Mouse (Mus musculus): ENCODE data around the gene Ctnnb1.

Ctnnb1 gene

GRCm38 (mm10) chr9:120926939-120927606 lies 1.9 kb upstream of the Ctnnb1 start:
- no peak for DNase-seq (ENCODE audit: low spot score in 2 of 2)

GRCm38 (mm10) chr9:120930021-120930420 lies 1.0 kb downstream of the Ctnnb1 start:
- no peak for DNase-seq (ENCODE audit: low spot score in 2 of 2)

- DNase-seq (ENCODE audit: low spot score in 2 of 2): no peak
Measured at GRCm38 (mm10) chr9:120930811-120931210, 1.8 kb downstream of the Ctnnb1 start.

DNA sequence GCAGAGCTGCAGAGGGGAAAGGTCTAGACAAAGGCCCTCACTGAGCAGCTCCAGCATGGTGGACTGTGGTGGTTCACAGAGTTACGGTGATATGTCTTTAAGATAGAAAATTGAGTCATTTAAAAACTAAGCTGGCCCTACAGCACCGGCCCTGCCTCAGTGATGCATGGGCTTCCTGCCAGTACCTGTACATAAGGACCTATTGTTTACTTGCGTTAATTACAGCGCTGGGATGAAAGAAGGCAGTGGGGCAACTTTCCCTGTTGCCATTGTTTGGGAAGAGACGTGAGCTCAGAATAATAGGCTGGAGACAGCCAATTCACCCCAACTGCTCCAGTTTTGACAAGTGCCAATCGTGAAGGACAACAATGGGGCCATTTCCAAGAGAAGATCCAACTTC lies 3.4 kb downstream of the Ctnnb1 start:
- no peak for DNase-seq (ENCODE audit: low spot score in 2 of 2)

DNA sequence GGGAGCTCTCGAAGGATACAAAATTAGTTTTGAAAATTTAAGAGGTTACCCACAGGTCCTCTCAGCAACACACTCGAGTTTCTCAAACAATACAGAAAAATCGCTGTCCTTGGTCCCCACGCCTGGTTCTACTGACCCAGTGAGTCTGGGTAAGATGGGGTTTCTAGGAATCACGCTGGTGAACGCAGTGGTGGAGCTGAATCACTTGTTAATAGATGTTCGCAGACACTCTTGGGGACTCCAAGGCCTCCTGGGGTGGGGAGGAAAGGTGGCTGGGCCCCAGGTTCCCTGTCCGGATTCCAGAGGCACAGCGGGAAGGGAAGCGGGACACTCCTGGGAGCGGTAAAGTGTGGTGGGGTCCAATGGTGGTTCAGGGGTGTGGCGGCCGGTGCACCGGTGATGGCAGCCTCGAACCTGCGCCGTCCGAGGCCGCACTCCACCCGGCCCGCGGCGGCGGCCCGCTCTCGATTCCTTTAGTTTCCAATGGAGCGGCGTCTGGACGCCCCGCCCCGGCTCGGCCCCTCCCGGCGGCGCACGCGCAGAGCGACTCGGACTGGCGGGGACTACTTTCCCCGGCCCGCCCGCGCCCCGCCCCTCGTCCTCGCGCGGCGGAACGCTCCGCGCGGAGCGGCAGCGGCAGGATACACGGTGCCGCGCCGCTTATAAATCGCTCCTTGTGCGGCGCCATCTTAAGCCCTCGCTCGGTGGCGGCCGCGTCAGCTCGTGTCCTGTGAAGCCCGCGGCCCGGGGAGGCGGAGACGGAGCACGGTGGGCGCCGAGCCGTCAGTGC lies 4.0 kb downstream of the Ctnnb1 start:
- DNase-seq (ENCODE audit: low spot score in 2 of 2): peak; percentile 98 to 99

- DNase-seq (ENCODE audit: low spot score in 2 of 2): no peak
Measured at GRCm38 (mm10) chr9:120933587-120933885, 4.5 kb downstream of the Ctnnb1 start.

GRCm38 (mm10) chr9:120933886-120934758 lies 5.1 kb downstream of the Ctnnb1 start:
- DNase-seq (ENCODE audit: low spot score in 2 of 2): peak; percentile 36 to 76

DNA sequence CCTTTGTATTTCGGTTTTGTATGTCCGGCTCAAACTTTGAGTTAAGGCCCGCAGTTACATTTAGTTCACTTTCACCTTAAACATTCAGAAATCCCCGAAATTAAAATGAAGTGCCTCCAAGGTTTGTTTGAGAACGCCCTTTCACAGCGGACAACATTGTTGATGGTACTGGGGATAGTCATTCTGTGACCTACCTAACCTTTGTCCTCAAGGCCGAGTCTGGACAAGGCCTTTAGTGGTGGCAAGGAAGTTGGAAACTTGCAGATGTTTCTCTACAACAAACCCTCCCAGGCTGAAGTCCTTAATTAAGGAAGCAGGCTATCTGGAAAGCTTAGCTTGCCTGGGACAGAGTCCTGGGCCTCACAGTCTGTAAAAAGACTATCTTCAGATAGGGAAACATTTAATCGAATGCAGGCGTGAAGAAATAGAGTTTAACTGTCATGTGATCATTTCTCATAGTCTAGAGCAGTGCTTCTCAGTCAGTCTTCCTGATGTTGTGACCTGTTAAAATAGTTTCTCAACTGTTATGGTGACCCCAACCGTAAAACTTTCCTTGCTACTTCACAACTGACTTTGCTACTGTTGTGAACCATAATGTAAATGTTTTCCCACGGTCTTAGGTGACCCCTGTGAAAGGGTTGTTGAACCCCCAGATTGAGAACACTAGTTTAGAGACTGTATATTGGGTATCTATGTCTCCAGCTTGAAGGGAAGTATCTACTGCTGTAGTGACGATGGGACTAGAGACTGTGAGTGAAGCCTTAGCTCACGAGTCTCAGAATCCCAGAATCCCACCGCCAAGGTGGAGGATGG lies 6.0 kb downstream of the Ctnnb1 start:
- DNase-seq (ENCODE audit: low spot score in 2 of 2): no peak

DNA sequence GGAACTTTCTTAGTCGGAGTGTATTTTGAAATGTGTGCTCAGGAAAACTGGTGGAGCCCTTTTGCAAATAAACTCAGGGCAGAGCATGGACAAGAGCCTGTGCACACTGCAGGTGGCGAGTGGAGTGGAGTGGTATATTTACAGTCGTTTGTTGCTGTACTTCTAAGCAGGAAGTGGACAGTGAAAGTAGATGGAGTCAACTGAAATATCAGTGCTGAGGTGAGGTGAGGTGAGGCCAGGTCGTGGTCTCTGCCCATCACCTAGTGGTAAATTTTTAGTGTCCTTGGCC lies 6.6 kb downstream of the Ctnnb1 start:
- no peak for DNase-seq (ENCODE audit: low spot score in 2 of 2)

- DNase-seq (ENCODE audit: low spot score in 2 of 2): peak; percentile 58 to 81
Measured at GRCm38 (mm10) chr9:120936351-120936750, 7.3 kb downstream of the Ctnnb1 start.

DNA sequence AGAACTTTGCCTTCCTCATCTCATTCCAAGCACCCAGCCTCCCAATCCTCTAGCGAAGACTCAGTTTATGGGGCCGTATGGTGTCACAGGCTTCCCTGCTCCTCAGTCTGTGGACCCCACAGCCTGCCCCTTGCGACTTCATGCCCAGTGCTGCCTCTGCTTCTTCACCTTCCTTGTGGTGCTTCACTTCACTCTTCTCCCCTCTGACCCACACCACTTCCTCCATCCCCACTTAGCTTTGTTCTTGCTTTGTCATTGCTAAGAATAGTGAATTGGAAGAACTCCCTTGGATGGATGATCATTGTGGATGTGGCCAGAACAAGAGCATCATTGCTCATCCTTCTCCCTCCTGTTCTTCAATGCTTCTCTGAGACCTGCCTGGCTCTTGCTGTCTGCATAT lies 11.8 kb downstream of the Ctnnb1 start:
- no peak for DNase-seq (ENCODE audit: low spot score in 2 of 2)

GRCm38 (mm10) chr9:120943757-120944156 lies 14.7 kb downstream of the Ctnnb1 start:
- no peak for DNase-seq (ENCODE audit: low spot score in 2 of 2)

DNA sequence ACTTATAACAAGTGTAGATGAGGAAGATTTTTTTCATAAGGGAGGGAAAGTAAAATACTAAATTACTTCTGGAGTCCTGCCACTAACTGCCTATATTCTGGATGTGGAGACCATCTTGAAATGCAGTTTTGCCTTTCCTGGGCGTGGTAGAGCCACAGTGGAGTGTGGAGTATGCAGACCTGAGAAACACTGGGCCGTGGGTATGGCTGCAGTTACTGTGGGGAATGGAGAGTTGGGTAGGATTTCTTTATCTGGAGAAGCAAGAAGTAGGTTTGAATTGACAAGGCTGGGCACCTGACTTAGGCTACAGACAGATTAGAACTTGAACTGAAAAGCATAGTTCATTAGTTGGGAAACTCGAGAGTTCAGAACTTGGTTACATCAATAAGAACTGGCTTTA lies 15.2 kb downstream of the Ctnnb1 start:
- no peak for DNase-seq (ENCODE audit: low spot score in 2 of 2)

GRCm38 (mm10) chr9:120946131-120946530 lies 17.1 kb downstream of the Ctnnb1 start:
- no peak for DNase-seq (ENCODE audit: low spot score in 2 of 2)

DNA sequence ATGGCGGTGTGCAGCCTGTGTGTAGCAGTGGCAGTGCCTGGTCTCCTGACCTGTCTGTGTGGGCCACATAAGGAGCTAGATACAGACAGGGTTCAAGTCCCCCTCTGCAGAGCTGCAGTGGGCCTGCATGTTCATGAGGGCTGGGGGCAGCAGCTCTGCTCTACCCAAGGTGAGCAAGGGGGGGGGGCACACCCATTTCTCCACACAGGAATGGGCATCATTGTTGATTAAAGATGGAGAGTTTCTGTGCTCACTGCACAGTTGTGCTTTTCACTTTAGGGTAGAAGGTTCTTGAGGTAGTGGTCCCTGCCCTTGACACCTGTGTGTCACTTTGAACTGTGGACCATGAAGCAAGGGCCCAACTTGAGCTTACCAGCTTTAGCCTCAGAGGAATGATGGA lies 19.8 kb downstream of the Ctnnb1 start:
- DNase-seq (ENCODE audit: low spot score in 2 of 2): no peak

DNA sequence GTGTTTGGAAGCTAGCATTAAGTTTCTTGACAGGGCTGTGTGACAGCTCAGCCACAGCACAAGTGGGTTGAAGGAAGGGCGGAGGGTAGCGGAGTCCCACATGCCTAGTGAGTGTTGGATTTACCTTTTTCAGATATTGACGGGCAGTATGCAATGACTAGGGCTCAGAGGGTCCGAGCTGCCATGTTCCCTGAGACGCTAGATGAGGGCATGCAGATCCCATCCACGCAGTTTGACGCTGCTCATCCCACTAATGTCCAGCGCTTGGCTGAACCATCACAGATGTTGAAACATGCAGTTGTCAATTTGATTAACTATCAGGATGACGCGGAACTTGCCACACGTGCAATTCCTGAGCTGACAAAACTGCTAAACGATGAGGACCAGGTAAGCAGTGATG lies 21.7 kb downstream of the Ctnnb1 start:
- no peak for DNase-seq (ENCODE audit: low spot score in 2 of 2)

GRCm38 (mm10) chr9:120951947-120952346 lies 22.9 kb downstream of the Ctnnb1 start:
- DNase-seq (ENCODE audit: low spot score in 2 of 2): no peak

GRCm38 (mm10) chr9:120958051-120958450 lies 29.0 kb downstream of the Ctnnb1 start:
- no peak for DNase-seq (ENCODE audit: low spot score in 2 of 2)

GRCm38 (mm10) chr9:120958560-120958959 lies 29.5 kb downstream of the Ctnnb1 start:
- DNase-seq (ENCODE audit: low spot score in 2 of 2): no peak

DNA sequence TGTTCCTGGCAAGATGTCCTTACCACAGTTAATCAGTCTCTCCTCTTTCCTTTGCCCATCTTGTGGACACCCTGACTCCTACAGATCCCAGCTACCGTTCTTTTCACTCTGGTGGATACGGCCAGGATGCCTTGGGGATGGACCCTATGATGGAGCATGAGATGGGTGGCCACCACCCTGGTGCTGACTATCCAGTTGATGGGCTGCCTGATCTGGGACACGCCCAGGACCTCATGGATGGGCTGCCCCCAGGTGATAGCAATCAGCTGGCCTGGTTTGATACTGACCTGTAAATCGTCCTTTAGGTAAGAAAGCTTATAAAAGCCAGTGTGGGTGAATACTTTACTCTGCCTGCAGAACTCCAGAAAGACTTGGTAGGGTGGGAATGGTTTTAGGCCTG lies 30.2 kb downstream of the Ctnnb1 start:
- no peak for DNase-seq (ENCODE audit: low spot score in 2 of 2)

DNA sequence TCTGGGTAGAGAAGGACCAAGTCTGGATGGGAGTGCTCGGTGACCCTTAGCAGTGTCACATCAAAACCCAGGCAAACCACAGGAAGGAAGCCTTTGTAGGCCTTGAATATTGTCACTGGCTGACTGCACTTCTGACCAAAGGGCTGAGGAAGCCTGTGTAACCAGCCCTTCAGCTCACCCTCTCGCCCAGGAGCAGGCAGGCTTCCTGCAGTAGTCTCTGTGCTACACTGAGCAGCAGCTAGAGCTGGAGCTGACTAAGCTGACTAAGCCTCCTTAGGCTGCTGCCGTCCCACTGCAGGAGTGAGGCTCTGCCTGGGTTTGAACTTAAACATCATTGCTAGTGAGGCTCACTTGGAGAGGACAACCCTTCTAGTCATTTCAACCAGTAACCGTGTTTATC lies 31.6 kb downstream of the Ctnnb1 start:
- no peak for DNase-seq (ENCODE audit: low spot score in 2 of 2)

DNA sequence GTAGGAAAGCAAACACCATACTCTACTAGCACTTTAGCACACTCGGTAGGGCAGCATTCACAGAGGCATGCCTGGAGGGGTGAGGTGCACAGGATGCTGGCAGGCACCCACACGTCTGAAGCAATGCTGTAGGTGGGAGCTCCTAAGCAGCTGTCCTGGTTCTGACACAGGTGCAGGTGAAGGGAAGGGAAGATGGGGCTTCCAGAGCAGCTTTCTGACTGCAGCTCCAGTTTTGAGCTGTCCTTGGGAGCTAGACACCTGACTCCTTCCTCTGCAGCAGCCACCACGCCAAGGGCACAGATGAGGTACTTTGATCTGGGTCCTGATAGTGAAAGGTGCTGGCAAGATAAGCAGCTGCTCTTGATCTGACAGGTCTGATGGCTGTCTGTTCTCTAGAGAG lies 32.5 kb downstream of the Ctnnb1 start:
- DNase-seq (ENCODE audit: low spot score in 2 of 2): no peak

Measured in spleen, postnatal 4 days (tissue).